Mouse (Mus musculus) heart, postnatal 0 days (tissue): ENCODE measurements around the gene Klrg2.
"Not testable (repeated sequence)": the region's sequence is repeated elsewhere in the genome, so short reads cannot be mapped to it uniquely, and the experiment has no call there.

Source experiments
- CTCF ChIP-seq: IDR thresholded peaks from 2 replicates; pipeline ENCODE4 v1.5.1; 2016; ENCODE audit warnings: antibody characterized with exemption, control low read depth, low read depth
- EP300 ChIP-seq: IDR thresholded peaks from 2 replicates; pipeline ENCODE4 v1.6.1; 2016; ENCODE audit warnings: antibody characterized with exemption, low read depth

- not testable (repeated sequence) for TF ChIP-seq CTCF, EP300
Observed at GRCm38 (mm10) chr6:38670488-38670887, 33.4 kb upstream of the Klrg2 start.
